Mouse (Mus musculus) myocyte (in vitro differentiated cells): ENCODE data around the gene Dnajc17. TPM values are rescaled to one million over a fixed set of nuclear protein-coding genes. Genes with fewer than 3 reads are reported as not detected.

Source experiments
- H3K27me3 ChIP-seq: one replicate; pipeline ENCODE4 v1.6.1; 2011; ENCODE audit not compliant: control insufficient read depth, insufficient read depth, insufficient read length
- H3K36me3 ChIP-seq: one replicate; pipeline ENCODE4 v1.6.1; 2011; ENCODE audit not compliant: control insufficient read depth, insufficient read depth
- H3K4me2 ChIP-seq: one replicate; pipeline ENCODE4 v1.6.1; 2011; ENCODE audit warnings: low read depth, control low read depth
- H3K4me3 ChIP-seq: one replicate; pipeline ENCODE4 v1.5.1; 2011; ENCODE audit warnings: mild to moderate bottlenecking, control low read depth, moderate library complexity
- H3K79me2 ChIP-seq: one replicate; pipeline ENCODE4 v1.6.1; 2011; ENCODE audit not compliant: control insufficient read depth, insufficient read depth
- H3ac ChIP-seq: one replicate; pipeline ENCODE4 v1.6.1; 2011; ENCODE audit not compliant: control insufficient read depth, insufficient read length
- CEBPB ChIP-seq: IDR thresholded peaks from 2 replicates; pipeline ENCODE4 v1.6.1; 2011; ENCODE audit warnings: mild to moderate bottlenecking, moderate library complexity; ENCODE audit not compliant: poor library complexity, insufficient read depth, severe bottlenecking
- E2F4 ChIP-seq: IDR thresholded peaks from one replicate; pipeline ENCODE4 v1.6.1; 2011; ENCODE audit warnings: mild to moderate bottlenecking, control low read depth, moderate library complexity; ENCODE audit not compliant: insufficient read depth
- MAX ChIP-seq: IDR thresholded peaks from one replicate; pipeline ENCODE4 v1.6.1; 2011; ENCODE audit warnings: low read depth, mild to moderate bottlenecking, control low read depth
- MYOD1 ChIP-seq, 3 experiments: IDR thresholded peaks; one replicate each; pipeline ENCODE4 v1.6.1; 2011; ENCODE audit warnings: control low read depth in 2 of 3, low read depth in 2 of 3, mild to moderate bottlenecking in 2 of 3, moderate library complexity in 1 of 3; ENCODE audit not compliant: insufficient read length in 2 of 3, control insufficient read depth in 1 of 3
- MYOG ChIP-seq, 3 experiments: IDR thresholded peaks; one replicate each; pipeline ENCODE4 v1.6.1; 2011; ENCODE audit warnings: control low read depth in 2 of 3, low read depth in 2 of 3, mild to moderate bottlenecking in 2 of 3; ENCODE audit not compliant: insufficient read length in 2 of 3, control insufficient read depth in 1 of 3, insufficient read depth in 1 of 3
- POLR2A ChIP-seq: IDR thresholded peaks from one replicate; pipeline ENCODE4 v1.6.1; 2011; ENCODE audit warnings: low read depth, mild to moderate bottlenecking, control low read depth, moderate library complexity; ENCODE audit not compliant: insufficient read length
- REST ChIP-seq: IDR thresholded peaks from one replicate; pipeline ENCODE4 v1.6.1; 2011; ENCODE audit warnings: mild to moderate bottlenecking, control low read depth, moderate library complexity; ENCODE audit not compliant: insufficient read depth, insufficient read length
- SRF ChIP-seq: IDR thresholded peaks from one replicate; pipeline ENCODE4 v1.6.1; 2011; ENCODE audit warnings: low read depth; ENCODE audit not compliant: control insufficient read depth, insufficient read length
- TCF12 ChIP-seq: IDR thresholded peaks from one replicate; pipeline ENCODE4 v1.6.1; 2011; ENCODE audit warnings: mild to moderate bottlenecking, control low read depth; ENCODE audit not compliant: poor library complexity, insufficient read depth, severe bottlenecking
- TCF3 ChIP-seq: IDR thresholded peaks from one replicate; pipeline ENCODE4 v1.6.1; 2011; ENCODE audit warnings: low read depth, control low read depth; ENCODE audit not compliant: insufficient read length
- USF1 ChIP-seq: IDR thresholded peaks from one replicate; pipeline ENCODE4 v1.6.1; 2011; ENCODE audit warnings: low read depth, mild to moderate bottlenecking, control low read depth, moderate library complexity
- polyA plus RNA-seq: library from polyadenylated mRNA; unstranded; fragments of >200 nt; fragmentation: generic; extraction: Trizol; gene quantifications from one replicate; pipeline ENCODE4 v1.2.1, GENCODE M21; 2012; ENCODE audit warnings: missing spikeins

The Dnajc17 gene
- polyA plus RNA-seq, 1 experiment, result 17.2 TPM

- Histone ChIP-seq H3K36me3 (peaks cover 15% of the 10 kb centered on the region), H3K27me3 (no peaks in the 10 kb centered on the region), H3ac (peak overlapping the region; percentile 21), H3K4me2 (peak overlapping the region; percentile 81), H3K79me2 (peaks cover 15% of the 10 kb centered on the region), H3K4me3 (peak overlapping the region; percentile 68)
- no peak for TF ChIP-seq MYOG (IDR thresholded peaks at IDR 0.05; ENCODE audit: control insufficient read depth in 1 of 3, insufficient read depth in 1 of 3, insufficient read length in 2 of 3, low read depth in 2 of 3)
- TF ChIP-seq USF1, result no peak
- TF ChIP-seq REST, result no peak
- TF ChIP-seq E2F4, result no peak
- TF ChIP-seq TCF3, result no peak
- TF ChIP-seq POLR2A, result no peak
- no peak for TF ChIP-seq SRF
- no peak for TF ChIP-seq TCF12
- TF ChIP-seq MAX, result no peak
- TF ChIP-seq CEBPB, result no peak
- no peak for TF ChIP-seq MYOD1 (IDR thresholded peaks at IDR 0.05; ENCODE audit: control insufficient read depth in 1 of 3, insufficient read length in 2 of 3, low read depth in 2 of 3)
These were observed 52.4 kb downstream of the Dnajc17 start for GRCm38 (mm10) chr2:119156081-119156680.

DNA sequence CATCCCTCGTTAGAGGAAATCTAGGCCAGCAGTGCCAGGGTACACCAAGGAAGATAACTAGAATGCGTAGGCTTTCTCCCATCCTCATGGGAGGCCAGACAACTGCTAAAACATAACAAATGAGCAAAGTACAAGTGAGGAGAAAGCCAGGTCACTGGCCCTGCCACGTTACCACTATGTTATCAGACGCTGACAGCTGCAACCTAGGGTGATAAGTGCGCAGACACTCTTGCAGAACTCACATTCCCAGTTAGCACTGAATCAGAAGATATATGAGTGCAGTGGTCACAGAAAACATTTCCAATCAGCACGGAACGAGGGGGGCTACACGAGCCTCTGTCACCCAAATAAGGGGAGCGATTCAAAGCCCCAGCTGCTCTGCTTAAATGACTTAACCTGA is 53.2 kb downstream of the Dnajc17 start:
- no peak for TF ChIP-seq POLR2A
- TF ChIP-seq USF1, result no peak
- no peak for TF ChIP-seq MYOG (IDR thresholded peaks at IDR 0.05; ENCODE audit: control insufficient read depth in 1 of 3, insufficient read depth in 1 of 3, insufficient read length in 2 of 3, low read depth in 2 of 3)
- no peak for TF ChIP-seq E2F4
- no peak for TF ChIP-seq CEBPB
- no peak for TF ChIP-seq TCF12
- no peak for TF ChIP-seq MAX
- peak in 1 of 3 experiments; percentile 17 for TF ChIP-seq MYOD1 (IDR thresholded peaks at IDR 0.05; ENCODE audit: control insufficient read depth in 1 of 3, insufficient read length in 2 of 3, low read depth in 2 of 3)
- TF ChIP-seq SRF, result no peak
- H3K36me3 ChIP-seq, result peaks cover 21% of the 10 kb centered on the region
- H3K4me3 ChIP-seq, result peak overlapping the region; percentile 68

DNA sequence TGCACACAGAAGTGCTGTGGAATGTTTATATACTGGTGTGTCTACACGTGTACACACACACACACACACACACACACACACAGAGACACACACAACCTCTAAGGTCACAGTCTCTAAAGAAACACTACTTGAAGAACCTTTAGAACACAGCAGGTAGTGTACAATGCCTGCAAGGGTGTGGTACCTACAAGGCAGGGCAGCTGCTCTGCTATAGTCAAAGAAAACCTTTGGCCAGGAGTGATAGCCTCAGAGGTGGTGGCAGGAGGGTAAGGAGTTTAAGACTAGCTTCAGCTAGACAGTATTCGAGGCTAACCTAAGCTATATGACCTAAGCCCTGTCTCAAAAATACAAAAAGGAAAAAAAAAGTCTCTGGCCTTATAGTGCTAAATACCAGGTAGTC is 53.9 kb downstream of the Dnajc17 start:
- Histone ChIP-seq H3K27me3 (no peaks in the 10 kb centered on the region), H3K4me3 (no peak overlapping the region), H3K36me3 (peaks cover 21% of the 10 kb centered on the region), H3K4me2 (no peak overlapping the region), H3ac (no peak overlapping the region), H3K79me2 (peaks cover 15% of the 10 kb centered on the region)
- TF ChIP-seq E2F4, result no peak
- no peak for TF ChIP-seq POLR2A

More for the DNA sequence above, 53.2 kb downstream of the Dnajc17 start:
- Histone ChIP-seq H3K4me2 (peak overlapping the region; percentile 81), H3ac (no peak overlapping the region), H3K27me3 (no peaks in the 10 kb centered on the region), H3K79me2 (peaks cover 15% of the 10 kb centered on the region)

- H3K4me2 ChIP-seq, result no peak overlapping the region
These were observed 56.3 kb downstream of the Dnajc17 start for GRCm38 (mm10) chr2:119152255-119152654.

GRCm38 (mm10) chr2:119147775-119148174 is 60.8 kb downstream of the Dnajc17 start:
- Histone ChIP-seq H3K4me3 (no peak overlapping the region), H3K79me2 (no peaks in the 10 kb centered on the region), H3ac (no peak overlapping the region), H3K27me3 (no peaks in the 10 kb centered on the region), H3K4me2 (no peak overlapping the region), H3K36me3 (peaks cover 31% of the 10 kb centered on the region)
- TF ChIP-seq SRF (no peak), E2F4 (no peak), USF1 (no peak), TCF12 (no peak), MYOG (IDR thresholded peaks at IDR 0.05; ENCODE audit: control insufficient read depth in 1 of 3, insufficient read depth in 1 of 3, insufficient read length in 2 of 3, low read depth in 2 of 3) (no peak), CEBPB (no peak), MAX (no peak)

More at GRCm38 (mm10) chr2:119152255-119152654, 56.3 kb downstream of the Dnajc17 start:
- Histone ChIP-seq H3ac (no peak overlapping the region), H3K27me3 (no peaks in the 10 kb centered on the region), H3K36me3 (peaks cover 21% of the 10 kb centered on the region), H3K79me2 (peaks cover 15% of the 10 kb centered on the region), H3K4me3 (no peak overlapping the region)
- TF ChIP-seq SRF (no peak), MYOD1 (IDR thresholded peaks at IDR 0.05; ENCODE audit: control insufficient read depth in 1 of 3, insufficient read length in 2 of 3, low read depth in 2 of 3) (no peak), POLR2A (no peak), REST (no peak), USF1 (no peak), TCF12 (no peak), TCF3 (no peak), MYOG (IDR thresholded peaks at IDR 0.05; ENCODE audit: control insufficient read depth in 1 of 3, insufficient read depth in 1 of 3, insufficient read length in 2 of 3, low read depth in 2 of 3) (no peak), MAX (no peak)
